Mouse (Mus musculus): Measurements from ENCODE around the gene Igfn1. TPM values are rescaled to one million over a fixed set of nuclear protein-coding genes. Genes with fewer than 3 reads are reported as not detected.

Igfn1 gene
- total and polyA plus RNA-seq, 3 experiments, result not detected

- H3K4me3 ChIP-seq, result no peak overlapping the region
- no peak overlapping the region for H3K27ac ChIP-seq
- no peaks in the 10 kb centered on the region; the same call in 1 of the 2 replicates for H3K27me3 ChIP-seq (ENCODE audit: control insufficient read depth, insufficient read depth, low read length)
- TF ChIP-seq CTCF (IDR thresholded peaks at IDR 0.05), result no peak
- no peak for TF ChIP-seq POLR2A (IDR thresholded peaks at IDR 0.05; ENCODE audit: insufficient read depth, low read depth, low read length)
- no peak for TF ChIP-seq EP300 (IDR thresholded peaks at IDR 0.05; ENCODE audit: insufficient read depth, low read depth, low read length)
- no peaks in the 10 kb centered on the region for H3K36me3 ChIP-seq (ENCODE audit: control insufficient read depth, insufficient read depth, low read length)
- H3K79me2 ChIP-seq (replicated peaks; ENCODE audit: control insufficient read depth, insufficient read depth, low read length), result no peaks in the 10 kb centered on the region
- WGBS, result 38% methylated on average over 4 of the region's 4 CpGs
- H3K9ac ChIP-seq (ENCODE audit: low read depth, low read length), result no peak overlapping the region
- no peak for DNase-seq
- no peaks in the 10 kb centered on the region for H3K4me1 ChIP-seq (ENCODE audit: control insufficient read depth, insufficient read depth, low read length)
- intact Hi-C loops (cut with DNase I), result no loop called here
Observed at GRCm38 (mm10) chr1:135946247-135946646, 59.9 kb downstream of the Igfn1 start.

- Histone ChIP-seq H3K36me3 (ENCODE audit: control insufficient read depth, insufficient read depth, low read length) (no peaks in the 10 kb centered on the region), H3K4me1 (ENCODE audit: control insufficient read depth, insufficient read depth, low read length) (no peaks in the 10 kb centered on the region), H3K9ac (ENCODE audit: low read depth, low read length) (no peak overlapping the region), H3K27ac (no peak overlapping the region), H3K79me2 (replicated peaks; ENCODE audit: control insufficient read depth, insufficient read depth, low read length) (no peaks in the 10 kb centered on the region), H3K27me3 (ENCODE audit: control insufficient read depth, insufficient read depth, low read length) (no peaks in the 10 kb centered on the region; the same call in 1 of the 2 replicates), H3K4me3 (no peak overlapping the region)
- peak; percentile 82 for TF ChIP-seq CTCF (IDR thresholded peaks at IDR 0.05)
- no peak for TF ChIP-seq POLR2A (IDR thresholded peaks at IDR 0.05; ENCODE audit: insufficient read depth, low read depth, low read length)
- TF ChIP-seq EP300 (IDR thresholded peaks at IDR 0.05; ENCODE audit: insufficient read depth, low read depth, low read length), result no peak
- 7% methylated on average over 7 of the region's 7 CpGs for WGBS
- peak; percentile 32 to 40 for DNase-seq
- intact Hi-C loops (cut with DNase I), result loop anchor here (1.0 kb wide), 1 partner anchor 80 kb away; no protein-coding TSS in a partner anchor
Observed at GRCm38 (mm10) chr1:135945711-135946110, 60.4 kb downstream of the Igfn1 start.

- Histone ChIP-seq H3K79me2 (replicated peaks; ENCODE audit: control insufficient read depth, insufficient read depth, low read length) (no peaks in the 10 kb centered on the region), H3K9ac (ENCODE audit: low read depth, low read length) (no peak overlapping the region), H3K4me1 (ENCODE audit: control insufficient read depth, insufficient read depth, low read length) (no peaks in the 10 kb centered on the region), H3K27ac (no peak overlapping the region), H3K4me3 (no peak overlapping the region), H3K36me3 (ENCODE audit: control insufficient read depth, insufficient read depth, low read length) (no peaks in the 10 kb centered on the region), H3K27me3 (ENCODE audit: control insufficient read depth, insufficient read depth, low read length) (no peaks in the 10 kb centered on the region; the same call in 1 of the 2 replicates)
- WGBS, result 47% methylated on average over 12 of the region's 12 CpGs
- TF ChIP-seq POLR2A (IDR thresholded peaks at IDR 0.05; ENCODE audit: insufficient read depth, low read depth, low read length), result no peak
- TF ChIP-seq EP300 (IDR thresholded peaks at IDR 0.05; ENCODE audit: insufficient read depth, low read depth, low read length), result no peak
- TF ChIP-seq CTCF (IDR thresholded peaks at IDR 0.05), result peak; percentile 76
- peak; percentile 45 to 50 for DNase-seq
- intact Hi-C loops (cut with DNase I), result loop anchor here (1.0 to 5.0 kb wide), 3 partner anchors 62 to 132 kb away; no protein-coding TSS in a partner anchor
Observed at GRCm38 (mm10) chr1:135944526-135945259, 61.4 kb downstream of the Igfn1 start.

- Histone ChIP-seq H3K79me2 (replicated peaks; ENCODE audit: control insufficient read depth, insufficient read depth, low read length) (no peaks in the 10 kb centered on the region), H3K27ac (no peak overlapping the region), H3K4me3 (no peak overlapping the region), H3K36me3 (ENCODE audit: control insufficient read depth, insufficient read depth, low read length) (no peaks in the 10 kb centered on the region), H3K4me1 (ENCODE audit: control insufficient read depth, insufficient read depth, low read length) (no peaks in the 10 kb centered on the region), H3K27me3 (ENCODE audit: control insufficient read depth, insufficient read depth, low read length) (no peaks in the 10 kb centered on the region), H3K9ac (ENCODE audit: low read depth, low read length) (no peak overlapping the region)
- intact Hi-C loops (cut with DNase I), result loop anchor here (5.0 kb wide), 2 partner anchors 61 to 131 kb away; no protein-coding TSS in a partner anchor
- no peak for DNase-seq
- TF ChIP-seq CTCF (IDR thresholded peaks at IDR 0.05) (no peak), POLR2A (IDR thresholded peaks at IDR 0.05; ENCODE audit: insufficient read depth, low read depth, low read length) (no peak), EP300 (IDR thresholded peaks at IDR 0.05; ENCODE audit: insufficient read depth, low read depth, low read length) (no peak)
- 94% methylated on average over 2 of the region's 2 CpGs for WGBS
Observed at GRCm38 (mm10) chr1:135943713-135944112, 62.4 kb downstream of the Igfn1 start.

GRCm38 (mm10) chr1:135942116-135942515 lies 64.0 kb downstream of the Igfn1 start:
- no peak for DNase-seq
- no peak overlapping the region for H3K4me3 ChIP-seq
- H3K9ac ChIP-seq (ENCODE audit: low read depth, low read length), result no peak overlapping the region
- no peak overlapping the region for H3K27ac ChIP-seq
- no peaks in the 10 kb centered on the region for H3K4me1 ChIP-seq (ENCODE audit: control insufficient read depth, insufficient read depth, low read length)
- no peaks in the 10 kb centered on the region for H3K27me3 ChIP-seq (ENCODE audit: control insufficient read depth, insufficient read depth, low read length)
- no peaks in the 10 kb centered on the region for H3K36me3 ChIP-seq (ENCODE audit: control insufficient read depth, insufficient read depth, low read length)
- TF ChIP-seq POLR2A (IDR thresholded peaks at IDR 0.05; ENCODE audit: insufficient read depth, low read depth, low read length), result no peak
- no peak for TF ChIP-seq CTCF (IDR thresholded peaks at IDR 0.05)
- no peak for TF ChIP-seq EP300 (IDR thresholded peaks at IDR 0.05; ENCODE audit: insufficient read depth, low read depth, low read length)
- 35% methylated on average over 7 of the region's 7 CpGs for WGBS
- intact Hi-C loops (cut with DNase I), result loop anchor here (5.0 kb wide), 2 partner anchors 60 to 130 kb away; no protein-coding TSS in a partner anchor
- no peaks in the 10 kb centered on the region for H3K79me2 ChIP-seq (replicated peaks; ENCODE audit: control insufficient read depth, insufficient read depth, low read length)
